Mouse (Mus musculus) kidney, adult 18-20 months (tissue): ENCODE measurements around the gene Clcn1.

Experiments
- DNase-seq: peaks from one replicate; pipeline ENCODE4 v3.0.0; 2021

Gene Clcn1

GRCm38 (mm10) chr6:42286448-42286847 lies at the start of gene Clcn1:
Gene Clcn1 (plus strand): TSS chr6:42286685.
- DNase-seq = no peak

- DNase-seq = no peak
Measured at GRCm38 (mm10) chr6:42237276-42237805, 49.1 kb upstream of the Clcn1 start.

DNA sequence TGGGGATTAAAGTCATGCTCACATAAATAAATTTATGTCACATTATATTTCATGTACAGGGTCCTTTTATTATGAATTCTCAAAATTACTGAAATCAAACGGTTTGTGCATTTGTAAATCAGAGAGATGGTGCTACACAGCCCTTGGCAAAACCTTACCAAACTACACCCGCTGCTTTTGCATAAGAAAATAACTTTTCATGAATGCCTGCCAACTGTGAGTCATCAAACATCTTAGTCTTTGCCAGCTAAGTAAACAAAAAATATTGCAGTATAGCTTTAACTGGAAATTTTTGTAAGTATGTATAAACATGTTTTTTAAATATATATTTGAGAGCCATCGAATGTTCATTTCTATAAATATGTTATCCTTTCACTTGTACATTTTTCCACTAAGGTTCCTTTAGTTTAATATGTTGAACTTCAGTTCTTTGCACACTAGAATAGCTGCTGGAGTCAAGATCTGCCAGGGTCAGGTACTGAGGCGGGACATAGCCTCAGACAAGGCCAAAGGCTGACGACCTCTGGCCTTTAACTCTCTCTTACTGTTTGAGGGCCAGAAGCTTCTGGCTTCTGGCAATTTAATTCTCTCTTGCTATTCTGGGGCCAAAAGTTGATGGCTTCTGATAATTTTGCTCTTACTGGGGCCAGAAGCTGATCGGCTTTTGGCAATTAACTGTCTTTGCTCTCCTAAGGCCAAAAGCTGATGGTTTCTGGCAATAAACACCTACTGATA lies 45.0 kb upstream of the Clcn1 start:
- no peak for DNase-seq

- peak; percentile 86 for DNase-seq
Measured at GRCm38 (mm10) chr6:42245711-42246353, 40.7 kb upstream of the Clcn1 start, which contains the start of gene Gstk1. Gene Gstk1 (plus strand): TSS chr6:42245935.

DNA sequence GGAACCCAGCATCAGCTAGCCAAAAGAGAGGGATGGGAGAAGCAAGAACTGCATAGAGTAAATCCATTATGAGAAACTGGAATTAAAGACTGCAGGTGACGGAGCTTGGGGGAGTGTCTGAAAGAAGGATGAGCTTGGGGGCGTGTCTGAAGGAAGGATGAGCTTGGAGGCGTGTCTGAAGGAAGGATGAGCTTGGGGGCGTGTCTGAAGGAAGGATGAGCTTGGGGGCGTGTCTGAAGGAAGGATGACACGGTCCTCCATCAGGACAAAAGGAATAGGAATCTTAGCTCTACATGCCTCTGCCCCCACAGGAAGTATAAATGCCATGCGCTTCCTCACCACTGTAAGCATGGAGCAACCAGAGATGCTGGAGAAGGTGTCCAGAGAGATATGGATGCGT lies 39.3 kb upstream of the Clcn1 start:
- peak; percentile 22 for DNase-seq

- DNase-seq = no peak
Measured at GRCm38 (mm10) chr6:42247981-42248380, 38.5 kb upstream of the Clcn1 start.

- no peak for DNase-seq
Measured at GRCm38 (mm10) chr6:42251791-42252190, 34.7 kb upstream of the Clcn1 start.

DNA sequence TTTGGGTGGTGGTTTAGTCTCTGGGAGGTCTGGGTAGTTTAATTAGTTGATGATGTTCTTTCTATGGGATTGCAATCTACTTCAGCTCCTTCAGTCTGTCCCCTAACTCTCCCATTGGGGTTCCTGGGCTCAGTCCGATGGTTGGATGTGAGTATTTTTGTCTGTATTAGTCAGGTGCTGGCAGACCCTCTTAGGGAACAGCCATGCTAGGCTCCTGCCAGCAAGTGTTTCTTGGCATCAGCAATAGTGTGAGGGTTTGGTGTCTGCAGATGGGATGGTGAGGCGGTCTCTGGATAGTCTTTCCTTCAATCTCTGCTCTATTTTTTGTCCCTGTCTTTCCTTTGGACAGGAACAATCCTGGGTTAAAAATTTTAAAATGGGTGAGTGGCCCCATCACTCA lies 33.4 kb upstream of the Clcn1 start:
- DNase-seq = no peak

DNA sequence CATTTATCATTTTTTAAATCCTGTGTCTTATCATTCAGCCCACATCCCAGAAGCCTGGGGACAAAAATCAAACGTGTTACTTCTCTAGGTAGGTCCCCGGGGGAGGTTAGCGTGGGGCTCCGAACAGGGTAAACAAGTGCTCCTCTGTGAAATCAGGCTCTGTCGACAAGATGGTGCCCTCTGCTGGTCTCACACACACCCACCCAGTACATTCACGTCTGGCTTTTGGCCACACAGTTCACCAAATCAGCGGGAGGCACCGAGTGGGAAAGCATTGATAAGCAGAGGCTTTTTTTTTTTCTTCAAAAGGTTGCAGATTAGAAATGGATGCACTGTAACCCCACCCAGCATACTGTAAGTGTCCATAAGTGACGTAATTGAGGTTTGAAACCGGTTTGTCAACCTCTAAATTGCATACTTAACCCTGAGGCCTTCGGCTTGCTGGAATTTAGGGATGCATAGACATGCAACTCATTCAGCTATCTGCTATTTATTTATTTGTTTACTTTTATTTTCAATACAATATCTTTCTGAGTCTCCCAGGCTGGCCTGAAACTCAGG lies 29.1 kb upstream of the Clcn1 start:
- DNase-seq = peak; percentile 73

GRCm38 (mm10) chr6:42260430-42260829 lies 26.1 kb upstream of the Clcn1 start:
- no peak for DNase-seq

- peak; percentile 80 for DNase-seq
Measured at GRCm38 (mm10) chr6:42261524-42262170, 24.8 kb upstream of the Clcn1 start, which contains the start of gene Tmem139. Gene Tmem139 (plus strand): TSS chr6:42261970.

DNA sequence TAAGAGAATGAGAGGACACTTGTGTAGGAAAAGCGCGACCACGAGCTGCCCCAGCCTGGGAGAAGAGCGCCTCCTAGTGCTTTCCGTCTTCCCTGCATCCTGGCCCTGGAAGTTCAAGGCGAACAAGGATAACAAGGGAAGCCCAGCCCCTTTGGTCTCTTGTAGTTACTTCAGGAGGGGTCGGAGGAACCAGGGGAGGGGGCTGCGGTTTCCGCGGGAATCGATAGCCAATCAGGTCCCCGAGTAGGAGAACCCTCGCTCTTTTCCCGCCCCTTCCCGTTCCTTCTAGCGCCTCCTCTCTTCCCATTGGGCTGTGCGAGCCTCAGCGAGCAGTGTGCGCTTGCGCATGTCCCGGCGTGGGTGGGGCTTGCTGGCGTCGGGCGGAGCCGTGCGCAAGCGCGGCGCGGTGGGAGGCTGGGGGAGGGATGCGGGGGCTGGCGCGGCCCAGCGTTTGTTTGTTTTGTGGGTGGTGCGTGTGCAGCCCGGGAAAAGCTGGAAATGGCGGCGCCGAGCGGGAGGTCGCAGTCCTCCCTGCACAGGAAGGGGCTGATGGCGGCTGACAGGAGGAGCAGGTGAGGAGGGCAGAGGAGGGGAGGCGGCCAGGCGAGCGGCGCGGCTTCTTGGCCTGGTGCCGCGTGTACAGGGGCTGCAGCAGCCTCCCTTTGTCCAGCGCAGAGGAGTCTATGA lies 21.7 kb upstream of the Clcn1 start, which contains the start of gene Casp2:
Gene Casp2 (plus strand): TSS at position 360 of the 687 bp plus-strand sequence.
- peak; percentile 97 for DNase-seq

DNA sequence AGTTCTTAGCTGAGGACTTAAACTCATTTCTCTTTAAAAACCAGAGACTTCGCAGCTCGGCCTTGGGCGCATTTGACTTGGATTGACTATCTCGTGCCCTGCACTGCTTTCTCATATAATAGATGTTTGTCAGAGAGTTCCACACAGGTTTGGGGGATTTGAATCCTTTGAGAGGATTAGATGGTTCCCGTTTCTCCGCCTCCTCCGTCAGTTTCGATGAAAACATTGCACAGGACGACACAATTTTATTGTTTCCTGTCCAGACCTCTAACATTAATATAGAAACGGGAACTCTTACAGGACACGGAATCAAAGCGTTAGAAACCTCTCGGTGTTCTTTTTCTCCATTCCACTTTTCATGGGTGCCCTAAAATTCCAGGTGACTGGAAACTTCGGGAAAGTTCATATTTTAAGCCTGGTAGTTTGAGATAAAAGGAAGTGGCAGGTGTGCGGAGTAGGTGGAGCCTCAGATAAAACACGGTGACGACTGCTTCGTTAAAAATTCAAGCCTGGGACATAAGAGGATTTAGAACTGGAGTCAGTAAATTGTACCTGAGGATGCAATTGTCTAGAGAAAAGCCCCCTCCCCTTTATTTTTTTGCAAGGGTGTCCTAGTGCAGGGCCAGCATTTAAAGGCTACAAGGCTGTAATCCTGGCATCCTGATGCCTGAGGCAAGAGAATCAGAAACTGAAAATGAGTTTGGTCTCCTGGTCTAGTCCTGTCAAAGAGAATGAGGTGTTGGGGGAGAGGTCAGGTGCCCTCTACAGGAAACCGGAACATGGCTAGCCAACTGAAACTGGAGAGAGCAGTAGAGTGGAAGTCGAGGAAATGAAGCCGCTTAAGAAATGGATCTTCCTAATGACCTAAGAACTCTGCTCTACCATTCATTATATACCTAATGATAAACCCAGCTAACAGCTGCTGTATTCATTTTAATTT lies 20.8 kb upstream of the Clcn1 start:
- no peak for DNase-seq

DNA sequence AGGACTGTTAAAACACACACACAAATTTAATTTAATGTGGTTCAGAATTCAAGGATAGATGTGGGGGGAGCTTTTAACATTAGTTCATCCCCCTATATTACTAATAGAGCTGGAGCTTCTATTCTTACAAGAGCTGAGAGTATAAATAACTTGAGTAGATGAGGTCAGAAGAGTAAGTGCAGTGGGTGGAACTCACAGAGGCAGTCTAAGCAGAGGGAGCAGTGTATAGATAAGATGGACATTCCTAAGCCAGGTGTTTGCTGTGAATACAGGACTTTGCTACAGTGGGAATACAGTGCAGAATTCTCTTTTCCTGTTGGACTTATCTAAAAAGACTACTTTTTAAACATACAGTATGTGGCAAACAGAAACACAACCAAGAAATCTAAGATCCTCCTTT lies 15.7 kb upstream of the Clcn1 start:
- no peak for DNase-seq

GRCm38 (mm10) chr6:42276151-42276550 lies 10.3 kb upstream of the Clcn1 start:
- no peak for DNase-seq

DNA sequence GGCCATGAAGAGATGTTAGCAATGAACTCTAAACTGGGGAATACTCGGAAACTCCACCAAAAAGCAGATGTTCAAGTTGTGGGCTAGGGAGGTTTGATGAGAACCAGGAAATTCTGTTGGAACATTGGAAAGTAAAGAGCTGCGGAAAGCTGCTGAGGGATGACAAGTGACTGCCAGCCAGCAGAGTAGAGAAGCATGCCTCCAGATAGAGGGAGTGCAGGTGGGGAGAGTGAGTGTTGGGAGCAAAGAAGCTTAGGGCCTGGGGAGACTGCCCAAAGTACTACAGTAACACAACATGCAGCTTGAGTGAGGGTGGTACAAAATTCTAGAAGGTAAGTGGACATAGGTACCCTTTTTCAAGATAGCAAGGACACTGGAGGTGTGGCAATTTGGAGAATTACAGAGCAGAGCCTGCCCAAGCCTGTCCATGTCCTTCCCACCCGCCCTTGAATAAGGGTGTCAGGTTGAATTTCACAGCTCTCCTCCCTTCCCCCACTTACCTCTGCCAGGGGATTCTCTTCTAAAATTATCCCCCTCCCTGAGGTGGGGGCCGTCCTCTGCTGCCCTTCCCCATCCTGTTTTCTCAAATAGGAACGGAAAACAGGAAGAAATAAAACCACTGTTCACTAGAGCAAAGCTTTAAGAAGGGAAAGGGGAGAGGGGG lies 3.5 kb upstream of the Clcn1 start:
- DNase-seq = no peak

GRCm38 (mm10) chr6:42287562-42287961 lies 1.1 kb downstream of the Clcn1 start:
- no peak for DNase-seq

- no peak for DNase-seq
Measured at GRCm38 (mm10) chr6:42293327-42293726, 6.8 kb downstream of the Clcn1 start.

DNA sequence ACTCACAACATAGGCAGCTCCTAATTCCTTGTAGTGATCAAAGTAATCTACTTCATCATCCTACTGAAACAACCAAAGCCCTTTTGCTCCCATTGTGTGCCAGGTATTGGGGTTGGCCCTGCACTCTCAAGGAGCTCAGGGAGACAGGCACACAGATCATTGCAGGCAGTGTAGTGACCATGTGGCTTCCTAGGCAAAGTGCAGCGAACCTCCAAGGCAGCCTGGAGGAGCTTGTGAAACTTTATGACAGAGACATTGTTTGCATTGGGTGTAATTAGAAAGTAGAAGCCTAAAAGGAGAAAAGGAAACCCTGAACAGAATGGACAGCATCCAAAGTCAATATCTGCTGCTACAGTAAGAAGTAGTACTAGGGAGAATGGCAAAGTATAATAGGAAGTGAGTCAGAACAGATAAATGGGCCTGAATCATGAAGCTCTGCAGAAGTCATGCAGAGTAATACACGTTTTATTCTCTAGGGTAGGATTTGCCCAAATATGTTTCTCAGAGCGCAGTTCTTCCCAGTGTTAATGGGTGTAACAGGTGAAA lies 9.1 kb downstream of the Clcn1 start:
- no peak for DNase-seq

- no peak for DNase-seq
Measured at GRCm38 (mm10) chr6:42299362-42299761, 12.9 kb downstream of the Clcn1 start.
